Mouse (Mus musculus): Measurements from ENCODE around the gene Mapk13. TPM values are rescaled to one million over a fixed set of nuclear protein-coding genes. Genes with fewer than 3 reads are reported as not detected.
A peak's percentile ranks its signal among the peaks of the same experiment; 100 is the strongest.

Mapk13 gene
- polyA plus RNA-seq, 1 experiment from 2014 or later, result 10.5 TPM

DNA sequence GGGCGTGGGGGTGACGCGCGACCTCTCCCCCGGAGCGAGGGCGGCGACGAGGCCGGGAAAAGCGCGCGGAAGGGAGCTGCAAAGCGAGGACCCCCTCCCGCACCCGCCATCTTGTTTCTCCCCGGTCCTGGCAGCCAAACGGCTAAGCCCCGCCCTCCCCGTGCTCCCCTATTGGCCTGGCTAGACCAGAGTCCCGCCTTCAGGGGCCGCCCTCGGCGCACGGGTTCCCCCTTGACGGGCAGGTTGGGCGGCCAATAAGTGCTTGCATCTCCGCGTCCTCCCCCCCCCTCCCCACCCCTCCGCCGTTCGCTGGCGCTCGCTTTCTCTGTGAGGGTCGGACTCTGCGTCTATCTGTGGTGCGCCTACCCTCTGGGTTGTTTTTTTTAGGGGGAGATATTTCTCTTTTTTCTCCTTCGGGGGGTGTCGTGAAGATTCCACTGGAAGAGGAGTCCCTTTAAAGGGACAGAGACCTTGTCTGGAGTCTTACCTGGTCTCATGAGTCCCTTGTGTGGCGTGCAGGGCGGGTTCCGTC, 32.4 kb downstream of the Mapk13 start:
- peaks cover 46% of the 10 kb centered on the region for H3K4me1 ChIP-seq (ENCODE audit: control insufficient read depth, low read depth, low read length)
- 0% methylated on average over 41 of the region's 42 CpGs for WGBS (ENCODE audit: insufficient replicate concordance)

DNA sequence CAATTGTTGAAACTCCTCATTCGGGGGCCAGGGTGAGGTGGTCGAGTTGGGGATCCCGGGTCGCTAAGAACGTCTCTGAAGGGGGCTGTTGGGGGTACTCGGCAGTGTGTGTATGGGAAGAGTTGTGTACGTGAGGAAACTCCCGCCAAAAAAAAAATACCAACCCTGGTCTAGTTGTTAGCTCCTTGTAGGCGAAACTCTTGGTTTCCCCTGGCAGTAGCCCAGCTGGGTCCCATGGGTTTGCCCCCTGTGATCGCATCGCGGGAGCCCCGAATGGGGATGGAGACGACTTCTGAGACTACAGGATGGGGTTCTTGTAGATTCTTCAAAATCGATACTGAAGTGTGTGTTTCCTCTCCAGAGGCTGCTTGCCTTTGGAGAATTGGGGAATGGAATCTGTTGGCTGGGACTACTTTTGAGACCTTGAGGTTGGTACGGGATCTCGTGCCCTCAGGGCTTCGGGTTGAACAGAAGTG, 32.9 kb downstream of the Mapk13 start:
- peak overlapping the region; percentile 87 for H3K9ac ChIP-seq (ENCODE audit: low read depth, low read length)
- no peaks in the 10 kb centered on the region for H3K27me3 ChIP-seq (ENCODE audit: control insufficient read depth, insufficient read depth, low read depth, low read length)
- peak overlapping the region; percentile 79 for H3K4me3 ChIP-seq (ENCODE audit: low read depth, low read length)
- H3K27ac ChIP-seq (ENCODE audit: low read length), result peak overlapping the region; percentile 79
- 3% methylated on average over 18 of the region's 18 CpGs for WGBS (ENCODE audit: insufficient replicate concordance)
- no peaks in the 10 kb centered on the region; the same call in none of the 2 replicates for H3K9me3 ChIP-seq (replicated peaks; ENCODE audit: control insufficient read depth, low read length)
- peak overlapping the region; percentile 73 for H3K4me2 ChIP-seq (ENCODE audit: low read depth, low read length)
- peaks cover 51% of the 10 kb centered on the region for H3K4me1 ChIP-seq (ENCODE audit: control insufficient read depth, low read depth, low read length)
- no peak for ATAC-seq (ENCODE audit: low read depth)
- peaks cover 23% of the 10 kb centered on the region for H3K36me3 ChIP-seq (ENCODE audit: control insufficient read depth, insufficient read depth)

More for the DNA sequence above, 32.4 kb downstream of the Mapk13 start:
- Histone ChIP-seq H3K9ac (ENCODE audit: low read depth, low read length) (peak overlapping the region; percentile 96), H3K9me3 (replicated peaks; ENCODE audit: control insufficient read depth, low read length) (no peaks in the 10 kb centered on the region; the same call in none of the 2 replicates), H3K27me3 (ENCODE audit: control insufficient read depth, insufficient read depth, low read depth, low read length) (no peaks in the 10 kb centered on the region), H3K4me3 (ENCODE audit: low read depth, low read length) (peak overlapping the region; percentile 79), H3K27ac (ENCODE audit: low read length) (peak overlapping the region; percentile 96), H3K4me2 (ENCODE audit: low read depth, low read length) (peak overlapping the region; percentile 73), H3K36me3 (ENCODE audit: control insufficient read depth, insufficient read depth) (peaks cover 18% of the 10 kb centered on the region)
- ATAC-seq (ENCODE audit: low read depth), result peak; percentile 90

DNA sequence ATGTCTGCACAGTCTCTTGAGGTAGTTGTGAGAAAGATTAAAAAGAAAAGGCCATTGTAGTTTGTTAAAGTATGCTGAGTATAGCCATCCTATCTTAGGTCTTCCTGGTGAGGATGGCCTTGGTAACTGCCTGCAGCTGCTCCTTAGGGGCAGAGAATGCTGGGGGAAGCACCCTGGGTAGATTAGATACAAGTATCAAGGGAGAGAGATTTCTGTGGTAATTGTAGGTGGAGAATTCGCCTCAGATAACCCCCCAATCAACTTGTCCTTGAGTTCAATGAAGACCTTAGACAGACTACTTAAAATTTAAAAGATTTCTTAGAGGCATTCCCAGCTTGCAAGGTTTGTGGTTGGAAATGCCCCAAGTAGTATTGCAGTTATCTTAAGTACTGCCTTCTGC, 34.2 kb downstream of the Mapk13 start:
- 19% methylated on average over 1 of the region's 1 CpGs for WGBS (ENCODE audit: insufficient replicate concordance)
- H3K27ac ChIP-seq (ENCODE audit: low read length), result peak overlapping the region; percentile 79
- H3K4me3 ChIP-seq (ENCODE audit: low read depth, low read length), result peak overlapping the region; percentile 79

DNA sequence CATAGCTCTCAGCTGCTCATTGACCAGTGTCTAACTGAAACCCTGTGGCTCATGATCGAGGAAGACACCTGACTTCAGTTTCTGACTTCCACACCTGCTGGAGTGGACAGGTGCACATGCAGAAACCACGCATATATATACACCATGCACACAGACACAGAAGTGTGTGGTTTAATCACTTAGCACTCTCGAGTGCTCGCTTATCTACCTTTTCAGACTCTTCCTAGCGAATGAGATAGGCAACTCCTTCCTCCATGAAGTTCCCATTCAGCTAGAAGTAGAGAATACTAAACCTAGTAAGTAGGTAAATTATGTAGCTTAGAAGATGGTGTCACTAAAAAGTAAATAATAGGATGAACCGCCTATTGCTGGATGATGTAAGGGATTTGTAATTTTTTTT, 35.9 kb downstream of the Mapk13 start:
- H3K9me3 ChIP-seq (replicated peaks; ENCODE audit: control insufficient read depth, low read length), result no peaks in the 10 kb centered on the region; the same call in none of the 2 replicates
- no peak for ATAC-seq (ENCODE audit: low read depth)
- 51% methylated on average over 6 of the region's 6 CpGs for WGBS (ENCODE audit: insufficient replicate concordance)
- H3K9ac ChIP-seq (ENCODE audit: low read depth, low read length), result peak overlapping the region; percentile 12; the same call in 1 of the 2 replicates
- no peak overlapping the region for H3K4me3 ChIP-seq (ENCODE audit: low read depth, low read length)
- H3K36me3 ChIP-seq (ENCODE audit: control insufficient read depth, insufficient read depth), result peaks cover 37% of the 10 kb centered on the region
- peak overlapping the region; percentile 58 for H3K27ac ChIP-seq (ENCODE audit: low read length)
- no peaks in the 10 kb centered on the region for H3K27me3 ChIP-seq (ENCODE audit: control insufficient read depth, insufficient read depth, low read depth, low read length)
- peaks cover 71% of the 10 kb centered on the region for H3K4me1 ChIP-seq (ENCODE audit: control insufficient read depth, low read depth, low read length)
- H3K4me2 ChIP-seq (ENCODE audit: low read depth, low read length), result peak overlapping the region; percentile 73

More for the DNA sequence above, 34.2 kb downstream of the Mapk13 start:
- peaks cover 31% of the 10 kb centered on the region for H3K36me3 ChIP-seq (ENCODE audit: control insufficient read depth, insufficient read depth)
- peak overlapping the region; percentile 87 for H3K9ac ChIP-seq (ENCODE audit: low read depth, low read length)
- peak overlapping the region; percentile 73 for H3K4me2 ChIP-seq (ENCODE audit: low read depth, low read length)
- H3K4me1 ChIP-seq (ENCODE audit: control insufficient read depth, low read depth, low read length), result peaks cover 64% of the 10 kb centered on the region
- ATAC-seq (ENCODE audit: low read depth), result no peak
- H3K27me3 ChIP-seq (ENCODE audit: control insufficient read depth, insufficient read depth, low read depth, low read length), result no peaks in the 10 kb centered on the region
- H3K9me3 ChIP-seq (replicated peaks; ENCODE audit: control insufficient read depth, low read length), result no peaks in the 10 kb centered on the region; the same call in none of the 2 replicates

DNA sequence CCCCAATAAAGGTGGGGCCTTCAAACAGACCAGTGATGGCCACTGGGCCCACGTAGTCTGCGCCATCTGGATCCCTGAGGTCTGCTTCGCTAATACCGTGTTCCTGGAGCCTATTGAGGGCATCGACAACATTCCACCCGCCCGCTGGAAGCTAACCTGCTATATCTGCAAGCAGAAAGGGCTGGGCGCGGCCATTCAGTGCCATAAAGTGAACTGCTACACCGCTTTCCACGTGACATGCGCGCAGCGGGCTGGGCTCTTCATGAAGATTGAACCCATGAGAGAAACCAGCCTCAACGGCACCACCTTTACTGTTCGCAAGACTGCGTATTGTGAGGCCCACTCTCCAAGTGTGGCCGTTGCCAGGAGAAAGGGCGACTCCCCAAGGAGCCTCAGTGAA, 37.7 kb downstream of the Mapk13 start:
- Histone ChIP-seq H3K27me3 (ENCODE audit: control insufficient read depth, insufficient read depth, low read depth, low read length) (no peaks in the 10 kb centered on the region), H3K36me3 (ENCODE audit: control insufficient read depth, insufficient read depth) (peaks cover 54% of the 10 kb centered on the region), H3K9ac (ENCODE audit: low read depth, low read length) (no peak overlapping the region), H3K4me3 (ENCODE audit: low read depth, low read length) (no peak overlapping the region), H3K27ac (ENCODE audit: low read length) (no peak overlapping the region), H3K4me1 (ENCODE audit: control insufficient read depth, low read depth, low read length) (peaks cover 83% of the 10 kb centered on the region), H3K9me3 (replicated peaks; ENCODE audit: control insufficient read depth, low read length) (no peaks in the 10 kb centered on the region; the same call in none of the 2 replicates), H3K4me2 (ENCODE audit: low read depth, low read length) (no peak overlapping the region)
- WGBS (ENCODE audit: insufficient replicate concordance), result 88% methylated on average over 19 of the region's 19 CpGs
- no peak for ATAC-seq (ENCODE audit: low read depth)

DNA sequence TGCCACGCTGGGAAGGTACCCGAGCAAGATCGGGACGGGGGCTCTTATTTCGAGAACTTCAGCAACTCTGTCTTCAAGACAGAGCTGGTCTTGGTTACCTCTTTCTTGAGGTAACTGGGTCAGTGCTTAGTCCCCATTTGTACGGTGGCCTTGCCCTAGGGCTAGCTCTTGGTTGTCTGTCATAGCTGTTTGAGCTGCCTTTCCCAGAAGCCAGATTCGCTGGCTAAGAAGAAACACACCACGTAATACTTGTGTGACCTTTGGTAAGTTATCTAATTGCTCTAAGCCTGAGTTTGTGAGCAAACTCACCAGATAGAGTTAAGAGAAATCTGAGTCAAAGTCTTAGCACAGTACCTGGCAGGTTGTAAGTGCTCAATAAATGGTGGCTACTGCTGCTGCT, 39.6 kb downstream of the Mapk13 start:
- H3K9ac ChIP-seq (ENCODE audit: low read depth, low read length), result peak overlapping the region; percentile 53
- H3K4me2 ChIP-seq (ENCODE audit: low read depth, low read length), result peak overlapping the region; percentile 65
- H3K27me3 ChIP-seq (ENCODE audit: control insufficient read depth, insufficient read depth, low read depth, low read length), result no peaks in the 10 kb centered on the region
- 79% methylated on average over 8 of the region's 8 CpGs for WGBS (ENCODE audit: insufficient replicate concordance)
- peak overlapping the region; percentile 94 for H3K27ac ChIP-seq (ENCODE audit: low read length)
- ATAC-seq (ENCODE audit: low read depth), result no peak
- H3K4me3 ChIP-seq (ENCODE audit: low read depth, low read length), result peak overlapping the region; percentile 23
- no peaks in the 10 kb centered on the region; the same call in none of the 2 replicates for H3K9me3 ChIP-seq (replicated peaks; ENCODE audit: control insufficient read depth, low read length)
- peaks cover 76% of the 10 kb centered on the region for H3K4me1 ChIP-seq (ENCODE audit: control insufficient read depth, low read depth, low read length)
- H3K36me3 ChIP-seq (ENCODE audit: control insufficient read depth, insufficient read depth), result peaks cover 69% of the 10 kb centered on the region

DNA sequence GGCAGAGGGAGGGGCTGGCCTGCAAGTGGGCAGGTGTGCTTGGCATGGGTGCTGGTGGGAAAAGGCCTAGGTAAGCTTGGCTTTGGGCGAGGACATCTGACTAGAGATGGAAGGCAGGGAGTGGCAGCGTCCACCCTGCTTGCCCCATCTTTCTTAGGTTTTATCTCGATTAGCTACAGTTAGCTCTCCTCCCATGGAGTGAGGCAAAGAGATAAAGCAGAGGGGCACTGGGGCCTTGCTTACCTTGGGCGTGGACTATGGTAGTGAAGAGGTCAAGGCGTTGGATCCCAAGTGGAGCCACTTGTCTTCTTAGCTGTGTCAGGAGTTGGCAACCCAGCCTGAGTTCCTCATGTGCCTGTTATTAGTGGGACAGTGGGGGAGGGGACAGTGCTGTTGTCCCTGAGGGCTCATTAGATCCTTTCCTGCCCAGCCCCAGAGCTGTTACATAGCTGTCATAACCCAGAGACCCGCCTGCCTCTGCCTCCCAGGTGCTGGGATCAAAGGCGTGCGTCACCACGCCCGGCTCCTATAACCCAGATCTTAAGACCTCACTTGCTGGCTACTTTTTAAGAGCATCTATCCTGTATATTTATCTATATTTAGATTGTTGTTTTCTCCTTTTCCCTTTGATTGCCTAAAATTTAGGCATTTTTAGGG, 40.2 kb downstream of the Mapk13 start:
- Histone ChIP-seq H3K27me3 (ENCODE audit: control insufficient read depth, insufficient read depth, low read depth, low read length) (no peaks in the 10 kb centered on the region), H3K4me2 (ENCODE audit: low read depth, low read length) (peak overlapping the region; percentile 65), H3K27ac (ENCODE audit: low read length) (peak overlapping the region; percentile 94), H3K4me3 (ENCODE audit: low read depth, low read length) (peak overlapping the region; percentile 23), H3K9me3 (replicated peaks; ENCODE audit: control insufficient read depth, low read length) (no peaks in the 10 kb centered on the region; the same call in none of the 2 replicates), H3K36me3 (ENCODE audit: control insufficient read depth, insufficient read depth) (peaks cover 75% of the 10 kb centered on the region), H3K4me1 (ENCODE audit: control insufficient read depth, low read depth, low read length) (peaks cover 70% of the 10 kb centered on the region), H3K9ac (ENCODE audit: low read depth, low read length) (peak overlapping the region; percentile 53)
- 43% methylated on average over 10 of the region's 10 CpGs for WGBS (ENCODE audit: insufficient replicate concordance)
- peak; percentile 95 for ATAC-seq (ENCODE audit: low read depth)

DNA sequence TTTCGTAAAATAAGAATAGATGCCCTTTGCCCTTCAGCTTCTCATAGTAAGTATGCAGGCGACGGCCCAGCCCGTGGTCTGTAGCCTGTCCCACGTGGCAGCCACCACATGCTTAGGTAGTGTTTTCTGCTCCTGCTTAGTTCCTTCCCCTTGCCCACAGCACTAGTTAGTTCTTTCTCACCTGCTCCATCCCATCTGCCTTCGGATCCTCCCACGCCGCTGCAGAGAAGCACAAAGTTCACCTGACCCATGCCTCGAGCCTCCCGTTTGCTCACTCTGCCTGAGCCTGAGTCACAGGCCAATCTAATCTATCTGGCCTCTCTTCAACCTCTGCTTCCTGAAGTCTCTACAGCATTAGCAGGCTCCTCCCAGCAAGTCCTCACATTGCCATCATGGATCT, 43.2 kb downstream of the Mapk13 start:
- 76% methylated on average over 10 of the region's 10 CpGs for WGBS (ENCODE audit: insufficient replicate concordance)
- Histone ChIP-seq H3K27ac (ENCODE audit: low read length) (peak overlapping the region; percentile 35; the same call in 1 of the 2 replicates), H3K9me3 (replicated peaks; ENCODE audit: control insufficient read depth, low read length) (no peaks in the 10 kb centered on the region), H3K4me1 (ENCODE audit: control insufficient read depth, low read depth, low read length) (peaks cover 46% of the 10 kb centered on the region), H3K4me2 (ENCODE audit: low read depth, low read length) (no peak overlapping the region), H3K4me3 (ENCODE audit: low read depth, low read length) (no peak overlapping the region), H3K9ac (ENCODE audit: low read depth, low read length) (no peak overlapping the region), H3K27me3 (ENCODE audit: control insufficient read depth, insufficient read depth, low read depth, low read length) (no peaks in the 10 kb centered on the region), H3K36me3 (ENCODE audit: control insufficient read depth, insufficient read depth) (peaks cover 76% of the 10 kb centered on the region)
- no peak for ATAC-seq (ENCODE audit: low read depth)

DNA sequence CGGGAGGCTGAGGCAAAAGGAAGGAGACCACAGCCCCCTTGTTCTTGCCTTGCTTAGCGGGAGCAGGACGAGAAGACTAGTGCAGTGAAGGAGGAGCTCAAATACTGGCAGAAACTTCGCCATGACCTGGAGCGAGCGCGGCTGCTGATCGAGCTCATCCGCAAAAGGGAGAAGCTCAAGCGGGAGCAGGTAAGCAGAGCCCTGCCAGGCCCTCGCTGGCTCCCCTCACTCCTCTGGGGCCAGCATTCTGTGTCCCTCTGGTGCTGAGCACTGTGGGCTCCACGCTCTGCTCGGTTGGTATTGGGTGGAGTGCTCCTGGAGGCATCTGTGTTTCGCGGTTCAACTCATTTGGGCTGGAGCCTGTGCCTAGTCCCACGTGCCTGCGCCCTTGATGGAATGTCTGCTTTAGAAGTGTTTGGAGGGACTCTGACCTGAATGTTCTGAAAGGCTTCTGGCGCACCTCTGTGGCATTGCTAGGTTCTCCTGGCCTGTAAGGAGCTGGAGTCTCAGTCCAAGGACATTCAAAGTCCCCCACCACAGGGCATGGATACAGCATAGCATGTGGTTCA, 45.5 kb downstream of the Mapk13 start:
- Histone ChIP-seq H3K9ac (ENCODE audit: low read depth, low read length) (no peak overlapping the region), H3K4me1 (ENCODE audit: control insufficient read depth, low read depth, low read length) (peaks cover 23% of the 10 kb centered on the region), H3K27me3 (ENCODE audit: control insufficient read depth, insufficient read depth, low read depth, low read length) (no peaks in the 10 kb centered on the region), H3K4me3 (ENCODE audit: low read depth, low read length) (no peak overlapping the region), H3K4me2 (ENCODE audit: low read depth, low read length) (no peak overlapping the region), H3K9me3 (replicated peaks; ENCODE audit: control insufficient read depth, low read length) (no peaks in the 10 kb centered on the region), H3K36me3 (ENCODE audit: control insufficient read depth, insufficient read depth) (peaks cover 86% of the 10 kb centered on the region), H3K27ac (ENCODE audit: low read length) (no peak overlapping the region)
- 92% methylated on average over 18 of the region's 18 CpGs for WGBS (ENCODE audit: insufficient replicate concordance)
- no peak for ATAC-seq (ENCODE audit: low read depth)

Data from liver, embryonic 16.5 days (tissue).